Mouse (Mus musculus) spleen, adult 10 weeks (tissue): Measurements from ENCODE around the gene Sftpa1. TPM values are rescaled to one million over a fixed set of nuclear protein-coding genes. Genes with fewer than 3 reads are reported as not detected.

Experiments used
- polyA plus RNA-seq: library from polyadenylated mRNA; stranded (reverse); fragments of 350-450 nt; fragmentation: Illumina TruSeq; extraction: RNeasy Lipid Tissue Mini Kit (QIAGEN cat#74804); gene quantifications from one replicate; pipeline ENCODE4 v1.2.3, GENCODE M21; 2015; ENCODE audit warnings: low replicate concordance; ENCODE audit not compliant: insufficient read depth

The Sftpa1 gene
- not detected for polyA plus RNA-seq

DNA sequence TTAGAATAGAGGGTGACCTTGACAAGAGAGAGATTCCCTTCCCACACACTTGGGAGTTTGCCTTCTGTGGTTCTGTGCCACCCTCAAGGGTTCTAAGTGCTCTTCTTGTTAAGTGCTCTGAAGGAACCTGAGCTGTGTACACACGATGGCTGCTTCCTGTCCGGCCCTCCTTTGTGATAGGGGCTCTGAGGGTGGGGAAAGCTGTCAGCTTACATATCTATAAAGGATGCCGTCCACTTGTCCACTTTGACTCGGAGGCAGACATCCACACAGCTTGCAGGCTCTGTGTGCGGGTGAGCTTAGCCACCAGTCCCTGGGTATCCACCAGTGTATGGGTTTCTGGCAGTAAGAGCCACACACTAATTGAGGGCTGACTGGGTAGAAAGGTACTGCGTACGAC lies at the start of gene Sftpa1:
Sftpa1 (plus strand) TSS at position 243 of the 400 bp plus-strand sequence.

DNA sequence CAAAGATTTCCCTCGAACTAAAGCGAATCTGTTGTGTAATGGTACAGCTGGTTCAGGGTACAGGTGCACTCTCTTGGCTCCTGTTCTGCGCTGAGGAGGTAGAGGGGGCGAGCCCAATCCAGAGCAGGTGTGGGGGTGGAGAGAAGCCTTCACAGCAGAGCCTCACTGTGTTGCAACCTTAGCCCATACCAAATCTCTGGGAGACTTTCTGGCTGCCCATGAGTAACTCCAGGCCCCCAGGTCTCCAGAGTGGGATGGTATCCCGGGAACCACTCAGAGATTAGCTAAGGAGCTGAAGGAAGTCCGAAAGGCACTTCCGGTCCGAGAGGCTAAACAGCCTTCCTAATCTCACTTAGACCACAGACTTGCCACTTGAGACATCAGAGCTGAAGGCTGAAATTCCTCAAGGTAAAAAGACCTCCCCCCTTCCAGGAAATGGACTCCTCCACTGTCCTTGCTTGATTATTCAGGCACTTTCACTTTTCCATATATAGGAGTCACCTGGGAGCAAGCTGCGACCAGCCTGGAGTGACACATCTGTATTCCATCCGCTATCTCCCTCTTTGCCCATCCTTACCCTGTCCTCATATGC lies 26.6 kb upstream of the Sftpa1 start, which contains the start of gene Mat1a:
Mat1a (plus strand) TSS at position 183 of the 592 bp plus-strand sequence.

DNA sequence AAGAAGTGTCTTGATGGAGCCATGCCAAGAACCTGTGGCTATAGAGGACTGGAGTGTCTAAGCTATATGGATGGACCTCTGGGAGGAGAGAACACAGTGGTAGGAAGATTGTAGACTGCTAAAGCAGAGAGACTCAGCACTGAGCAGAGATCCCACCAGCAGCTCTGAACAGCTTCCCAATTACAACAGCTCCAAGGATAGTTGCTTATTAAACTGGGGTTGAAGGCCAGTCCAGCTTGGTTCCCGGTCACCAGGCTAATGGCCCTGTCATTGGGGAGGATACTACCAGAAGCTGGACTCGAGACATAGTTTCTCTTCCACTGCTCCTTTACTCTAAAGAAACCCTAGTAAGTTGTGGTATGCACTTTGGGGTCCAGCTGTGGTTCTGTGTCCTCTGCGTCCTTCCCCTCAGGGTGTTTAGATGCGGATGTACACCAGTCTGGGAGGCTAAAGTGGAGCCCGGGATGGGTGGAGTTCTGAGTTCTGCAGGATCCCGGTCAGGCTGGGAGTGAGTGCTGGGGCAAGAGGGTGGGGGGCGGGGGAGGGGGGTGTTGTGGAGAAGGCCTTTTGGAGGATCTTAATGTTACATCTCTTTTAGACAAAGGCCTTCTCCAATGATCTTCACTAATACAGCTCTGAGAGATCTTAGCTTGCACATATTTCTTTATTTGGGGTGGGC lies 19.8 kb downstream of the Sftpa1 start, which contains the start of gene Mbl1:
Mbl1 (plus strand) TSS at position 239 of the 679 bp plus-strand sequence.

DNA sequence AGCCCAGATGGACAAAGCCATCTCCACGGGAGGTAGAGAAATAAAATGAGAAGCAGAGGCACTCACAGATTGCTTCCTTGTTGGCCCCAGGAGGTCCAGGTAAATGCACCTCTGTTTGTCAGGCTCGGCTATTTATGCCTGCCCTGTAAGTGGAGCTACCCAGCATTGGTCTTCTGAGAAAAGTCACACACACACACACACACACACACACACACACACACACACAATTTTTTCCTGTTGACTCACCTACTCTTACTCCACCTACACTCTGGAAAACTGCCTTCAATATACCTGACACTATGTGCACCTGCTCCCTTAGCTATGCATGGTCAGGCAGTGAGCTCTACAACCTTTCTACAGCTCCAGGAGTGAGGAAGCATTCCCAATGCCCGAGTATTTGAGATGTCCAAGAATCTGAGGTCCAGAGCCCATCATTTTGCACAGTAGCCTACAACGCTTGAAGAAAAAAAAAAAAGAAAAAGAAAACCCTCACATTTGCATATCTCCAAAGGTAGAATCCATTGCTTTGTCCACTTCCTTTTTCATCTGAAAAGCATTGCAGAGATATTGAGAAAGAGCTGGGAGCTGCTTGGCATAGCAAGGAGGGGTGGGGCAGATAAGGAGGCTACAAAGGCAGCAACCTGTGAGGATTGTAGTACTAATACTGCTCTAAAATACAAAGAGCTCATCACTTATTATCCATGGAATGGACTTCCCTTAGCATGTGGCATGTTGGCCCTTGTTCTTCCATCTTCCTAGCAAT lies 53.7 kb downstream of the Sftpa1 start, which contains the start of gene Sftpd:
Sftpd (minus strand) TSS at position 91 of the 763 bp plus-strand sequence.

Other genes with a start within 250 kb of the Sftpa1 start
- gene Sh2d4b, start 238.5 kb upstream of the Sftpa1 start, polyA plus RNA-seq = 2.2 TPM
- gene Tspan14, start 165.0 kb upstream of the Sftpa1 start, polyA plus RNA-seq = 57.4 TPM
- gene Fam213a, start 118.0 kb upstream of the Sftpa1 start, polyA plus RNA-seq = 52.2 TPM
- not detected for gene Dydc2, start 62.6 kb upstream of the Sftpa1 start, polyA plus RNA-seq
- gene Dydc1, start 58.9 kb upstream of the Sftpa1 start, polyA plus RNA-seq = not detected
- gene Mat1a, start 26.7 kb upstream of the Sftpa1 start, polyA plus RNA-seq = not detected
- gene Mbl1, start 19.7 kb downstream of the Sftpa1 start, polyA plus RNA-seq = not detected
- gene Sftpd, start 53.4 kb downstream of the Sftpa1 start, polyA plus RNA-seq = not detected
- not detected for gene Gm2832, start 147.0 kb downstream of the Sftpa1 start, polyA plus RNA-seq
- not detected for gene Gm5798, start 216.8 kb downstream of the Sftpa1 start, polyA plus RNA-seq